Mouse (Mus musculus): ENCODE measurements around the gene Syn3. TPM values are rescaled to one million over a fixed set of nuclear protein-coding genes. Genes with fewer than 3 reads are reported as not detected.

Syn3 gene
- polyA plus RNA-seq, 1 experiment: 3.3 TPM

DNA sequence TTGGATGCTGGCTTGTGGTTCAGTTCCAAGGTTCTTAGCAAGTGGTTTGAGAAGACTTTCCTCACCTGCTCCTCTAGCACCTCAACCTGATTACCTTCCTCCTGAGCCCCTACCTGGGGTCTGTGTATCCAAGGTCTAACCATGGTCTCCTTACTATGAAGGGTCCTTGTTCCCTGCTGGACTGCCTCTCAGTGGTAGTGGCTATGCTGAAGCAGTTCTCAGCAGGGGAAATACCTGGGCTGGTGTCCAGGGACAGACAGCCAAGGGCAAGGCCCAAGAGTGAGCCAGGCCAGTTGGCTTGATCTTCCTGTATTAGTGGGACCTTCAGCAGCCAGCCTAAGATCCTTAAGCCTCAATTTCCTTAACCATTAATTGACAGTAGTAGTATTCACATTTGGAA lies 294.8 kb downstream of the Syn3 start:
- Histone ChIP-seq H3K27me3 (replicated peaks; ENCODE audit: control insufficient read depth, insufficient read depth, low read length) (no peaks in the 10 kb centered on the region), H3K4me3 (ENCODE audit: insufficient read depth, low read depth, low read length) (no peak overlapping the region), H3K36me3 (ENCODE audit: control insufficient read depth, insufficient read depth, low read length) (no peaks in the 10 kb centered on the region), H3K27ac (ENCODE audit: insufficient read depth, low read depth, low read length) (peak overlapping the region; percentile 51), H3K4me1 (ENCODE audit: control insufficient read depth, insufficient read depth, low read length) (peaks cover 3% of the 10 kb centered on the region; the same call in 1 of the 2 replicates)
- DNase-seq: peak; percentile 87
- TF ChIP-seq POLR2A (IDR thresholded peaks at IDR 0.05; ENCODE audit: low read depth, low read length) (no peak), CTCF (conservative IDR thresholded peaks at IDR 0.05; ENCODE audit: insufficient read depth, insufficient read length, low read depth, low read length) (no peak)

GRCm38 (mm10) chr10:86203175-86203574 lies 295.5 kb downstream of the Syn3 start:
- WGBS: 74% methylated on average over 6 of the region's 6 CpGs
- Histone ChIP-seq H3K27ac (ENCODE audit: insufficient read depth, low read depth, low read length) (peak overlapping the region; percentile 51), H3K27me3 (replicated peaks; ENCODE audit: control insufficient read depth, insufficient read depth, low read length) (no peaks in the 10 kb centered on the region), H3K4me1 (ENCODE audit: control insufficient read depth, insufficient read depth, low read length) (peaks cover 3% of the 10 kb centered on the region; the same call in 1 of the 2 replicates), H3K4me3 (ENCODE audit: insufficient read depth, low read depth, low read length) (no peak overlapping the region), H3K36me3 (ENCODE audit: control insufficient read depth, insufficient read depth, low read length) (no peaks in the 10 kb centered on the region)
- DNase-seq: peak; percentile 56
- TF ChIP-seq CTCF (conservative IDR thresholded peaks at IDR 0.05; ENCODE audit: insufficient read depth, insufficient read length, low read depth, low read length) (no peak), POLR2A (IDR thresholded peaks at IDR 0.05; ENCODE audit: low read depth, low read length) (no peak)

GRCm38 (mm10) chr10:86201826-86202225 lies 296.9 kb downstream of the Syn3 start:
- TF ChIP-seq CTCF (conservative IDR thresholded peaks at IDR 0.05; ENCODE audit: insufficient read depth, insufficient read length, low read depth, low read length) (no peak), POLR2A (IDR thresholded peaks at IDR 0.05; ENCODE audit: low read depth, low read length) (no peak)
- H3K36me3 ChIP-seq (ENCODE audit: control insufficient read depth, insufficient read depth, low read length): no peaks in the 10 kb centered on the region
- no peak overlapping the region for H3K4me3 ChIP-seq (ENCODE audit: insufficient read depth, low read depth, low read length)
- no peak overlapping the region for H3K27ac ChIP-seq (ENCODE audit: insufficient read depth, low read depth, low read length)
- H3K4me1 ChIP-seq (ENCODE audit: control insufficient read depth, insufficient read depth, low read length): peaks cover 3% of the 10 kb centered on the region; the same call in 1 of the 2 replicates
- H3K27me3 ChIP-seq (replicated peaks; ENCODE audit: control insufficient read depth, insufficient read depth, low read length): no peaks in the 10 kb centered on the region
- WGBS: 92% methylated on average over 7 of the region's 7 CpGs
- DNase-seq: no peak

GRCm38 (mm10) chr10:86201006-86201405 lies 297.7 kb downstream of the Syn3 start:
- H3K4me3 ChIP-seq (ENCODE audit: insufficient read depth, low read depth, low read length): no peak overlapping the region
- H3K4me1 ChIP-seq (ENCODE audit: control insufficient read depth, insufficient read depth, low read length): peaks cover 3% of the 10 kb centered on the region; the same call in 1 of the 2 replicates
- no peak overlapping the region for H3K27ac ChIP-seq (ENCODE audit: insufficient read depth, low read depth, low read length)
- H3K36me3 ChIP-seq (ENCODE audit: control insufficient read depth, insufficient read depth, low read length): no peaks in the 10 kb centered on the region
- DNase-seq: peak; percentile 39
- WGBS: 54% methylated on average over 3 of the region's 3 CpGs
- H3K27me3 ChIP-seq (replicated peaks; ENCODE audit: control insufficient read depth, insufficient read depth, low read length): no peaks in the 10 kb centered on the region
- TF ChIP-seq POLR2A (IDR thresholded peaks at IDR 0.05; ENCODE audit: low read depth, low read length): no peak
- no peak for TF ChIP-seq CTCF (conservative IDR thresholded peaks at IDR 0.05; ENCODE audit: insufficient read depth, insufficient read length, low read depth, low read length)

DNA sequence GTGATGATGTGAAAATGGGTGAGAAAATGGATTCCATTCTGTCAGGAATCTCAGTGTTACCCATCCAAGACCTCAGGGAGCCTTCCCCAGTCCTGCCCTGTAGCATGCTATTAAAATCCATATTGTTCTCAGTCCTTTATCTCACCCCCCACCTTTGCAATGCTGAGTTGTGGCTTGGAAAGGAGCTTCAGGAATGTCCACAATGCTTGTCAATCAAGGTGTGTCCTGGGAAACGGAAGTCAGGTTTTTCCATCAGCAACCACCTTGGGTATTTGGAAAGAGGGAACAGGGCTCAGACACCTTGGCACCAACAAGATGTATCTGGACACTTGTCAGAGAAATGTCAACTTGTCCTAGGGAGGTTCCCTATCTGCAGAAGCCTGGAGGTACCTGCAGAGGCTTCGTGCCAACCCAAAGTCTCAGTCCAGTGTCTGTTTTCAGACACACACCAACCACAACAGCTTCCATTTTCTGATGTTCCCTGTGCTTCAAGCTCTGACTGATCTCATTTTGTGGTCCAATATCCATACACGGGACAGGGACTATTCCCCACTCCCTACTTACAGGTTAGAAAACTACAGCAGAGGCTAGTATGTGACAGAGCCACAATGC lies 302.2 kb downstream of the Syn3 start:
- WGBS: 96% methylated on average over 3 of the region's 3 CpGs
- Histone ChIP-seq H3K27ac (ENCODE audit: insufficient read depth, low read depth, low read length) (no peak overlapping the region), H3K4me3 (ENCODE audit: insufficient read depth, low read depth, low read length) (no peak overlapping the region), H3K36me3 (ENCODE audit: control insufficient read depth, insufficient read depth, low read length) (no peaks in the 10 kb centered on the region), H3K27me3 (replicated peaks; ENCODE audit: control insufficient read depth, insufficient read depth, low read length) (no peaks in the 10 kb centered on the region), H3K4me1 (ENCODE audit: control insufficient read depth, insufficient read depth, low read length) (no peaks in the 10 kb centered on the region)
- no peak for DNase-seq
- TF ChIP-seq POLR2A (IDR thresholded peaks at IDR 0.05; ENCODE audit: low read depth, low read length) (no peak), CTCF (conservative IDR thresholded peaks at IDR 0.05; ENCODE audit: insufficient read depth, insufficient read length, low read depth, low read length) (no peak)

- no peaks in the 10 kb centered on the region for H3K36me3 ChIP-seq (ENCODE audit: control insufficient read depth, insufficient read depth, low read length)
- no peak for DNase-seq
- no peak overlapping the region for H3K4me3 ChIP-seq (ENCODE audit: insufficient read depth, low read depth, low read length)
- no peaks in the 10 kb centered on the region for H3K27me3 ChIP-seq (replicated peaks; ENCODE audit: control insufficient read depth, insufficient read depth, low read length)
- no peak for TF ChIP-seq CTCF (conservative IDR thresholded peaks at IDR 0.05; ENCODE audit: insufficient read depth, insufficient read length, low read depth, low read length)
- TF ChIP-seq POLR2A (IDR thresholded peaks at IDR 0.05; ENCODE audit: low read depth, low read length): no peak
- no peaks in the 10 kb centered on the region for H3K4me1 ChIP-seq (ENCODE audit: control insufficient read depth, insufficient read depth, low read length)
- WGBS: 92% methylated on average over 4 of the region's 4 CpGs
- H3K27ac ChIP-seq (ENCODE audit: insufficient read depth, low read depth, low read length): no peak overlapping the region
Measured at GRCm38 (mm10) chr10:86194722-86195121, 304.0 kb downstream of the Syn3 start.

DNA sequence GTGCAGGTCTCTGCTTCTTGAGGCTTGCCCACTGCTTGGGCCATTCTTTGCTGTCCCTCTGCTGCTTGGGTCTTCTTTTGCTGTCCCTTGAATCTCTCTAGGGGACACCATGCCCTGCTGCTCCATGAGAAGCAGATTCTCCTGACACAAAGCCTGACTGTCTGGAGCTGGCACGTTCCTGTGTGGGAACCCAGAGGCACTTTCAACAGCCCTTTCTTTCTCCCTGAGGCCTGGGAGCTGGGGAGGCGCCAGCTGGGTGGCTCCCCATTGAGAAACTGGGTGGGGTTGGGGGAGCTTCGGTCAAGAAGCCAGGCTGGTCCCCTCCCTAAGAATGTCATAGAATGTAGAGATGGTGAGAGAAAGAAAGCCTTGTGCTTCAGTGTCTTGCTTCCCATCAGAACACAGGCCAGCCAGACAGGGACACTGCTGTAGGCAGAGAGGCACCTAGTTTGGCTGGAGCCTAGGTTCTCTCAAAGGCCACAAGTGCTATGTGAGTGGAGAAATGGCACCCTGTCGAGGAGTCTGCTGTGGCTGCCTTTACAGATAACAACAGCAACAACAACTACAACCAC lies 304.7 kb downstream of the Syn3 start:
- WGBS: 81% methylated on average over 4 of the region's 4 CpGs
- no peak for DNase-seq
- Histone ChIP-seq H3K36me3 (ENCODE audit: control insufficient read depth, insufficient read depth, low read length) (no peaks in the 10 kb centered on the region), H3K4me1 (ENCODE audit: control insufficient read depth, insufficient read depth, low read length) (no peaks in the 10 kb centered on the region), H3K4me3 (ENCODE audit: insufficient read depth, low read depth, low read length) (no peak overlapping the region), H3K27me3 (replicated peaks; ENCODE audit: control insufficient read depth, insufficient read depth, low read length) (no peaks in the 10 kb centered on the region), H3K27ac (ENCODE audit: insufficient read depth, low read depth, low read length) (no peak overlapping the region)
- no peak for TF ChIP-seq POLR2A (IDR thresholded peaks at IDR 0.05; ENCODE audit: low read depth, low read length)
- no peak for TF ChIP-seq CTCF (conservative IDR thresholded peaks at IDR 0.05; ENCODE audit: insufficient read depth, insufficient read length, low read depth, low read length)
